Mouse (Mus musculus) embryonic facial prominence, embryonic 13.5 days (tissue): ENCODE data around the gene Ugt1a10. TPM values are rescaled to one million over a fixed set of nuclear protein-coding genes. Genes with fewer than 3 reads are reported as not detected.

Experiments used
- microRNA-seq: library from miRNA; unstranded; fragments of <30 nt; microRNA quantifications from one replicate; pipeline ENCODE4, GENCODE M21; 2016
- polyA plus RNA-seq: library from polyadenylated mRNA; unstranded; fragments of >200 nt; fragmentation: Nextera tagmentation; extraction: Ambion mirVana; gene quantifications from 2 replicates; pipeline ENCODE4 v1.2.1, GENCODE M21; 2015

Ugt1a10 gene
- polyA plus RNA-seq, 1 experiment from 2014 or later, result not detected

Small RNAs within 50 kb of the gene (microRNA-seq; reads per million reads assigned to microRNA genes)
- gene Gm25198, result not detected

Other genes with a start within 250 kb of the Ugt1a10 start
- 28.8 and 33.0 TPM in 2 replicates for gene Dgkd, start 202.1 kb upstream of the Ugt1a10 start, polyA plus RNA-seq
- 52.3 and 54.0 TPM in 2 replicates for gene Usp40, start 46.8 kb upstream of the Ugt1a10 start, polyA plus RNA-seq
- gene Ugt1a9, start 15.4 kb downstream of the Ugt1a10 start, polyA plus RNA-seq, result not detected in 2 replicates
- gene Ugt1a8, start 32.4 kb downstream of the Ugt1a10 start, polyA plus RNA-seq, result not detected in 2 replicates
- gene Ugt1a7c, start 39.7 kb downstream of the Ugt1a10 start, polyA plus RNA-seq, result 1.6 and 1.7 TPM in 2 replicates
- 0.17 and 0.29 TPM in 2 replicates for gene Ugt1a6b, start 47.9 kb downstream of the Ugt1a10 start, polyA plus RNA-seq
- 4.4 and 4.8 TPM in 2 replicates for gene Ugt1a6a, start 79.4 kb downstream of the Ugt1a10 start, polyA plus RNA-seq
- gene Ugt1a5, start 110.6 kb downstream of the Ugt1a10 start, polyA plus RNA-seq, result not detected in 2 replicates
- not detected in 2 replicates for gene Ugt1a2, start 145.2 kb downstream of the Ugt1a10 start, polyA plus RNA-seq
- 11.6 and 13.2 TPM in 2 replicates for gene Dnajb3, start 150.4 kb downstream of the Ugt1a10 start, polyA plus RNA-seq
- not detected in 2 replicates for gene Ugt1a1, start 156.6 kb downstream of the Ugt1a10 start, polyA plus RNA-seq
- gene Mroh2a, start 171.6 kb downstream of the Ugt1a10 start, polyA plus RNA-seq, result 1.1 and 1.2 TPM in 2 replicates
- gene Hjurp, start 222.2 kb downstream of the Ugt1a10 start, polyA plus RNA-seq, result 198 and 204 TPM in 2 replicates
- not detected in 2 replicates for gene Trpm8, start 222.3 kb downstream of the Ugt1a10 start, polyA plus RNA-seq